Mouse (Mus musculus) hindbrain, embryonic 11.5 days (tissue): ENCODE results near the gene Nek8. TPM values are rescaled to one million over a fixed set of nuclear protein-coding genes. Genes with fewer than 3 reads are reported as not detected.
A peak's percentile ranks its signal among the peaks of the same experiment; 100 is the strongest.
"Not testable (repeated sequence)": the region's sequence is repeated elsewhere in the genome, so short reads cannot be mapped to it uniquely, and the experiment has no call there.

Experiments used
- ATAC-seq: fragments of 200-750 bp; cut with Nextera tagmentation; 2 replicates; pipeline ENCODE4 v1.8.0; 2017; ENCODE audit warnings: mild to moderate bottlenecking, moderate TSS enrichment, moderate library complexity; ENCODE audit not compliant: low FRiP score
- DNase-seq: peaks from one replicate; pipeline ENCODE4 v3.0.0-alpha.2; 2015; ENCODE audit warnings: low spot score
- H3K27ac ChIP-seq: fragments of 300-500 bp; sonication (generic); 2 replicates; pipeline ENCODE4 v1.5.1; 2014; ENCODE audit warnings: mild to moderate bottlenecking, low read depth, low read length
- H3K27me3 ChIP-seq: fragments of 300-500 bp; sonication (generic); 2 replicates; pipeline ENCODE4 v1.6.1; 2014; ENCODE audit warnings: mild to moderate bottlenecking, low read length, moderate library complexity, mixed read lengths; ENCODE audit not compliant: control insufficient read depth, insufficient read depth
- H3K36me3 ChIP-seq: fragments of 300-500 bp; sonication (generic); 2 replicates; pipeline ENCODE4 v1.6.1; 2014; ENCODE audit warnings: mild to moderate bottlenecking, low read length, moderate library complexity, mixed read lengths; ENCODE audit not compliant: control insufficient read depth, insufficient read depth
- H3K4me1 ChIP-seq: fragments of 300-500 bp; sonication (generic); replicated peaks from 2 replicates; pipeline ENCODE4 v1.6.1; 2014; ENCODE audit warnings: low read length, mixed read lengths; ENCODE audit not compliant: control insufficient read depth, insufficient read depth
- H3K4me2 ChIP-seq: fragments of 300-500 bp; sonication (generic); replicated peaks from 2 replicates; pipeline ENCODE4 v1.6.1; 2014; ENCODE audit warnings: mild to moderate bottlenecking, low read depth, low read length
- H3K4me3 ChIP-seq: fragments of 300-500 bp; sonication (generic); 2 replicates; pipeline ENCODE4 v1.5.1; 2014; ENCODE audit warnings: low read depth, low read length
- H3K9ac ChIP-seq: fragments of 300-500 bp; sonication (generic); 2 replicates; pipeline ENCODE4 v1.6.1; 2014; ENCODE audit warnings: low read depth, low read length
- H3K9me3 ChIP-seq: fragments of 300-500 bp; sonication (generic); 2 replicates; pipeline ENCODE4 v1.6.1; 2016; ENCODE audit warnings: low read length; ENCODE audit not compliant: control insufficient read depth
- WGBS: fragments of 180-500 bp; shearing (Covaris S2); extraction: QIAGEN DNeasy Blood & Tissue Kit; methylation state at CpG from one replicate; pipeline ENCODE4 v1.1.7; 2014; 5-methylcytosine and 5-hydroxymethylcytosine counted together
- polyA plus RNA-seq: library from polyadenylated mRNA; unstranded; fragments of >200 nt; fragmentation: Nextera tagmentation; extraction: Ambion mirVana; gene quantifications from 2 replicates; pipeline ENCODE4 v1.2.1, GENCODE M21; 2014

The Nek8 gene
- polyA plus RNA-seq, 1 experiment from 2014 or later, result 5.2 TPM

DNA sequence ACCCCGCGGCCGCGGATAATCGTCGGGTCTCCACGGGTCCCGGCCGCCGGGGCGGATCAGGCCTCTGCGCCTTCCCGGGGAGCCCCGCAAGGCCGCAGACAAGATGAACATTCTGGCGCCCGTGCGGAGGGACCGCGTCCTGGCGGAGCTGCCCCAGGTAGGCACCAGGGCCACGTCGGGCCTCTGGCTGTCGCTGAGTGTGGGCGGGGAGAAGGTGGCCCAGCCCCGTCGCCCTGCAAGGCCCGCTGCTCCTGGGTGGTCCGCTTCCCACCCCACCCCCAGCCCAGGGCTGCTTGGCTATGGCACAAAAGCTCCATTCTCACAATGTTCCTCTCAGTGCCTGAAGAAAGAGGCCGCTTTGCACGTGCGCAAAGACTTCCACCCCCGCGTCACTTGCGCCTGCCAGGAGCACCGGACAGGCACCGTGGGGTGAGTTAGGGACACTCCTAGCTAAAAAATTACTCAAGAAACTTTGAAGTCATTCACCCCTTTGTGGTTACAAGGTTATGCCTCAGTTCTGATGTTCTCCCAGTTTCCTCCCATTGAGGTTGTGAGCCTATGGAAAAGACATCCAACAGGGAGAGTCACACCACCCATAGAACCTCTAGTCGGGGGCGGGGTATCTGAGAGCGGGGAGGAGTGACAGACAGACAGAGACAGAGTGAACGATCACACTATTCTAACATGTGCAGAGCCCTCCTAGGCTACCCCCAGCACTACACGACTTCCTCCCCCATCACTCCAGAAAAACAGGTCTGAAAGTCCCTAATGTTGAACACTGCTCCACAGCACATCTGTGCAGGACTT lies 13.0 kb upstream of the Nek8 start:
- H3K9ac ChIP-seq, result peak overlapping the region; percentile 84
- peak overlapping the region; percentile 72 for H3K4me3 ChIP-seq
- ATAC-seq (peak; percentile 91), DNase-seq (peak; percentile 92)
- H3K9me3 ChIP-seq, result no peaks in the 10 kb centered on the region
- peak overlapping the region; percentile 76 for H3K4me2 ChIP-seq
- 0 out of 2 replicates have a peak, but pooled peaks cover 2% of the 10 kb centered on the region for H3K4me1 ChIP-seq
- no peaks in the 10 kb centered on the region for H3K27me3 ChIP-seq
- 0 out of 2 replicates have a peak, but pooled peaks cover 2% of the 10 kb centered on the region for H3K36me3 ChIP-seq
- WGBS, result 2% methylated on average over 39 of the region's 42 CpGs
- H3K27ac ChIP-seq, result peak overlapping the region; percentile 94

DNA sequence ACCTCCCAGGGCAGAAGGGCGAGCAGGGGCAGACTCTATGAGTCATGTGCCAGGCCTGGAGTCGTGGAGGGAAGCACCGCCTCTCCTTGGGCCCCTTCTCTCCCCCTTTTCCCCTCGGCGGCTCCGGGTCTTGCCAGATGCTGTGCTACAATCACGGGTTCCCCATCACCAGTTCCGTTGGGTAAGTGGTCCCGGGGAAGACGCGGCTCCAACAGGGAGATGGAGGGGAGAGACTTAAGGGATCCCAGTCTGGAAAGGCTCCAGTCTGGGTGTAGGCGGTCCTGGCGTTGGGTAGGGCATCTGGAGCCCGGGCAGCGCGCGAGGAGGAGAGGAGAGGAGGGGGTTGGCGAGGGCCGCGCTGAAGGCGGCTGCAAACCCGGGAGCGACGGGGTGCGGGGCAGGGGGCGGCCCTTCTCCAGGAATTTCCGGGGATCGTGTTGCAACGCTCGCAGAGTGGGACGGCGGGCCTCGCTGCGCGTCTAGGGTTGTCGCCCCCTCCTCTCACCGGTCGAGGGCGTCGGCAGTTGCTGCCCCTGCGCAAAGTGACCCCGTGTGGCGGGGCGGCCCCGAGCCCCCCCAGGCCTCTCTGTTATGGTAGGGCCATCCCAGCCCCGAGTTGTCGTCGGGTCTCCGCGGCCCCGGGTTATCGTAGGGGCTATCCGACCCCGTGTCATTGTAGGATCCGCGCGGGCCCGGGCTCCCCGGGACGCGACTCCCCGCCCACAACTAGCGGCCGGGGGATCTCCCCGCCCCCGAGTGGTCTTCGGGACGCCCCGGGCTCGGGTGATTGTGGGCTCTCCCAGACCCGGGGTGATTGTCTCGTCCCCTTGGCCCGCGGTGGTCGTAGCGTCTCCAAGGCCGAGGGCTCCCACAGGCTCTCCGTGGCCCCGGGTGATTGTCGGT lies 12.1 kb upstream of the Nek8 start, which contains the start of gene Rab34:
Rab34 (plus strand) TSS at position 100 of the 903 bp plus-strand sequence.
- Histone ChIP-seq H3K9me3 (no peaks in the 10 kb centered on the region), H3K4me3 (peak within 1 kb of the TSS; percentile 72), H3K36me3 (0 out of 2 replicates have a peak, but pooled peaks cover 2% of the 10 kb centered on the region), H3K27me3 (no peaks in the 10 kb centered on the region), H3K27ac (peak within 1 kb of the TSS; percentile 94), H3K4me1 (0 out of 2 replicates have a peak, but pooled peaks cover 2% of the 10 kb centered on the region), H3K4me2 (peak within 1 kb of the TSS; percentile 76), H3K9ac (peak within 1 kb of the TSS; percentile 84)
- WGBS, result 0% methylated on average over 72 of the region's 80 CpGs
- ATAC-seq, result peak; percentile 75
- DNase-seq, result peak; percentile 82

DNA sequence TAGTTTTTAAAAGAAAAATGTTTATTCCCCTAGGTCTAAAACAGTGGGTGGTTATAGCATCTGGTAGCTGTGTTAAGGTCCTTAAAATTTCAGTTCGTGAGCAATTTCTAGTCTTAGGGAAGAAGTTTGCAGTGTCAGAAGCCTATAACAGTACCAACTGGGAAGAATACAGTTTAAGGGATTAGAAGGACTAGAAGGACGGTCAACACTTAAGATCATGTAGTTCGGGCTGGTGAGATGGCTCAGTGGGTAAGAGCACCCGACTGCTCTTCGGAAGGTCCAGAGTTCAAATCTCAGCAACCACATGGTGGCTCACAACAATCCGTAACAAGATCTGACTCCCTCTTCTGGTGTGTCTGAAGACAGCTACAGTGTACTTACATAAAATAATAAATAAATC lies 8.2 kb upstream of the Nek8 start:
- not testable (repeated sequence) for H3K9ac ChIP-seq, H3K4me1 ChIP-seq, H3K4me2 ChIP-seq, H3K9me3 ChIP-seq, H3K4me3 ChIP-seq, H3K36me3 ChIP-seq, DNase-seq, H3K27me3 ChIP-seq, H3K27ac ChIP-seq, ATAC-seq
- WGBS, result 96% methylated on average over 6 of the region's 6 CpGs

DNA sequence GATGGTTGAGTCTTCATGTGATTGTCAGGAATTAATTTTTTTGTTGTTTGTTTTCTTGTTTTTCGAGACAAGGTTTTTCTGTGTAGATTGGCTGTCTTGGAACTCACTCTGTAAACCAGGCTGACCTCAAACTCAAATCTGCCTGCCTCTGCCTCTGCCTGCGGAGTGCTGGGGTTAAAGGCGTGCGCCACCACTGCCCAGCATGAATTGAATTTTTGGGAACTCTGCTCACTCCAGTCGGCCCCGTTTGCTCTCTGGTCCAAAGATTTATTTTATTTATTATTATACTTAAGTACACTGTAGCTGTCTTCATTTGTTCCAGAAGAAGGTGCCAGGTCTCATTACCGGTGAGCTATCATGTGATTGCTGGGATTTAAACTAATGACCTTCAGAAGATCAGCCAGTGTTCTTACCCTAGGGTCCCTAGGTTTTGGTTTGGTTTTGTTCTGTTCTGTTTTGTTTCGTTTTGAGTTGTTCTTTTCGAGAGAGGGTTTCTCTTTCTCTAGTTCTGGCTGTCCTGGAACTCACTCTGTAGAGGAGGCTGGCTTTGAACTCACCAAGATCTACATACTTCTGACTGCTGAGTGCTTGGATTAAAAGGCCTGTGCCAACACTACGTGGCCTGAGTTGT lies 7.5 kb upstream of the Nek8 start:
- no peak overlapping the region for H3K27ac ChIP-seq
- H3K4me2 ChIP-seq, result peak overlapping the region; percentile 54
- H3K9ac ChIP-seq, result no peak overlapping the region
- H3K27me3 ChIP-seq, result no peaks in the 10 kb centered on the region
- peaks cover 8% of the 10 kb centered on the region for H3K4me1 ChIP-seq
- no peaks in the 10 kb centered on the region for H3K9me3 ChIP-seq
- peaks cover 9% of the 10 kb centered on the region; the same call in 1 of the 2 replicates for H3K36me3 ChIP-seq
- WGBS, result 50% methylated on average over 10 of the region's 10 CpGs
- peak; percentile 15 for ATAC-seq
- DNase-seq, result no peak
- peak overlapping the region; percentile 88 for H3K4me3 ChIP-seq

DNA sequence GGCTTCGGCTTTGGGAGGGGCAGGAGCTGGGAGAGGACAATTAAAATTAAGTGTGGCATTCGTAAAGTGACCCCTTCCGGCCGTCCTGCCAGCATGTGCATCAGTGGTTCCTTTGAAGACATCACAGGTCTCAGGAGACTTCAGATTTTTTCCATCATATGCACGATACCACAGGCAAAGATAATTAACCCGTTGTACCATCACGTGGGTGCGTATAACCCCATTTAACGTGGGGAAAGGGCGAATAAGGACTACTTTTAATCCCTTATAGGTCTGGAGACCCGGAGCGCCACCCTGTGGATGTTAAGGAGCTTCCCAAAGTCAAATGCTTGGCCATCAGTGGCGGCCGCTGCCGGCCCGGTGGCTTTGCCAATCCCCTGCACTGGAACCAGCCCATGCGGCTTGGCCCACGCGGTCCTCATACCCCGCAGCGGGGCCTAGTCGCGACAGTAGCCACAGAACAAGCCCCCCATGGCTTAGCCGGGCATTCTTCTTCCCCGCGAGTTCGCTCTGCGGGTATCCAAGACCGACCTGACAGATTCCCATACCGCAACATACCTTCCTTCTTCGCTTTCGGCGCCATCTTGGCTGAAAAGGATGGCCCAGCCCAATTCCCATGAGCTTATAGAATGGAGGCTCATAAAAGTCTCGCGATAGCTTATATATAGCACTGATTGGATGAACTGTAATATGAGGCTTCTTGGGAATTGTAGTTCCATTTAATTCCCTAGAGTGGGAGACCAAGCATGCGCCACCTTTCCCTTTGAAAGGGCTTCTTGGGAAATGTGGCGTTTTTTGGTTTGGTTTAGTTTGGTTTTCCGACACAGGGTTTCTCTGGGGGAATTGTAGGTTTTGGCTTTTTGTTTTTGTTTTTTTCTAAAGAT lies 6.7 kb upstream of the Nek8 start, which contains the start of gene Rpl23a:
Rpl23a (minus strand) TSS at position 624 of the 884 bp plus-strand sequence.
- Histone ChIP-seq H3K4me3 (peak within 1 kb of the TSS; percentile 88), H3K27ac (peak within 1 kb of the TSS; percentile 93), H3K4me2 (peak within 1 kb of the TSS; percentile 54), H3K36me3 (peaks cover 9% of the 10 kb centered on the region; the same call in 1 of the 2 replicates), H3K9ac (peak within 1 kb of the TSS; percentile 91), H3K27me3 (no peaks in the 10 kb centered on the region), H3K4me1 (peaks cover 14% of the 10 kb centered on the region), H3K9me3 (no peaks in the 10 kb centered on the region)
- DNase-seq (peak; percentile 89), ATAC-seq (peak; percentile 92)
- under 1% methylated on average over 38 of the region's 38 CpGs for WGBS

DNA sequence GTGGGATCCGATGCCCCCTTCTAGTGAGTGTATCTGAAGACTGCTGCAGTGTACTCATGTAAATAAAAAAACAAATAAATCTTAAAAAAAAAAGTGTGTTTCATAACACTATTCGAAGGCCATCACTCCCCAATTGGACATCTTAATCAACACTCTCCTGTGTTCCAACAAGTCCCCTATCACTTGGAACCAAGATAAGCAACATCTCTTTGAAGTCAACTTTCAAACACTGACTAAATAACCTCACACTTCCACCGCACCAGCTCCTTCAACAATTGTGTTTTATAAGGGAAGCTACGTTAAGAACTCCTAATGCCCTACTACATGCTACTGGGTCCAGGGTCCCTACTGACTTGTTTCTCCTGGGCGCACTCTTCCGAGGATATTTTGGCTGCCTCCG lies 6.0 kb upstream of the Nek8 start:
- Histone ChIP-seq H3K4me3 (peak overlapping the region; percentile 88), H3K36me3 (peaks cover 9% of the 10 kb centered on the region; the same call in 1 of the 2 replicates), H3K9me3 (no peaks in the 10 kb centered on the region), H3K27ac (0 out of 2 replicates have a peak overlapping the region, but pooled peaks have one; percentile 93), H3K4me2 (peak overlapping the region; percentile 54), H3K27me3 (no peaks in the 10 kb centered on the region), H3K4me1 (peaks cover 17% of the 10 kb centered on the region), H3K9ac (peak overlapping the region; percentile 91)
- 9% methylated on average over 7 of the region's 7 CpGs for WGBS
- no peak for ATAC-seq
- no peak for DNase-seq

DNA sequence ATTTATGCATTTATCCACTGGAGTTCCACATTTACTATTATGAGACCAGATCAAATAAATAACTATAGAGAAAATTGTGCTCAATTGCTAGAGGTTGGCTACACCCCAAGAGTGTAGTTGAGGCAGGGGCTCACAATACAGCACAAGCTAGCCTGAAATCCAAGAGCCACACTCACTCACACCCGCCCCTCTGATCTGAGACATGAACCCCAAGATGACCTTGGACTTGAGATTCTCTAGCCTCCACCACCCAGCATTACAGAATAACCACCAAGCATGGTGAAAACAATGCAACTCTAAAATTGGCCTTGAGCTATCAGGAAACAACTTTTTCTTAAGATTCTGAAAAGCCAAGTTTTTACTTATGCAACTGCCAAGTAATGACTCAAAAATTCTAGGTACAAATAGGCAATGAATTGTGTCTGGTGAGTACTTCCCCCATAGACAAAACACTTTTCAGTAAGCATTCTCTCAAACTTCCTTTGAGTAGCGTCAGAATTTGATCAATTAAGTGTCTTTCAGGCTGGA lies 5.4 kb upstream of the Nek8 start:
- ATAC-seq, result no peak
- no peak overlapping the region for H3K27ac ChIP-seq
- H3K36me3 ChIP-seq, result peaks cover 9% of the 10 kb centered on the region; the same call in 1 of the 2 replicates

More for the DNA sequence above, 5.4 kb upstream of the Nek8 start:
- H3K9me3 ChIP-seq, result no peaks in the 10 kb centered on the region
- no peaks in the 10 kb centered on the region for H3K27me3 ChIP-seq
- peaks cover 21% of the 10 kb centered on the region for H3K4me1 ChIP-seq
- peak overlapping the region; percentile 88 for H3K4me3 ChIP-seq
- peak overlapping the region; percentile 54 for H3K4me2 ChIP-seq
- 46% methylated on average over 2 of the region's 2 CpGs for WGBS
- no peak overlapping the region for H3K9ac ChIP-seq
- DNase-seq, result no peak
